8 mouse cellular contexts compared by ENCODE assay signal in genomic region chr16:94236226-94237129, GRCm38 (mm10).
DNase-seq lines count a peak whose midpoint lies in the region; ATAC-seq and TF ChIP-seq lines count a peak whose summit lies in the region.

No protein-coding gene starts in this region.

- H3K4me1 ChIP-seq in forebrain, embryonic 16.5 days (replicated peaks; ENCODE audit: control insufficient read depth, insufficient read depth, low read length) = peaks cover 5% of the 10 kb centered on the region
- H3K4me1 ChIP-seq in liver, embryonic 16.5 days (ENCODE audit: control insufficient read depth, low read depth, low read length) = peaks cover 17% of the 10 kb centered on the region
- H3K4me1 ChIP-seq in cerebellum, adult 2 months (ENCODE audit: control insufficient read depth, insufficient read depth, low read length) = 0 out of 2 replicates have a peak, but pooled peaks cover 2% of the 10 kb centered on the region

- peak overlapping the region; percentile 27 for H3K4me2 ChIP-seq in forebrain, embryonic 16.5 days (ENCODE audit: low read length)
- no peak overlapping the region for H3K4me2 ChIP-seq in liver, embryonic 16.5 days (ENCODE audit: low read depth, low read length)

- 0 out of 2 replicates have a peak overlapping the region, but pooled peaks have one; percentile 29 for H3K9ac ChIP-seq in forebrain, embryonic 16.5 days (replicated peaks; ENCODE audit: low read depth, low read length)
- no peak overlapping the region for H3K9ac ChIP-seq in liver, embryonic 16.5 days (ENCODE audit: low read depth, low read length)

- ATAC-seq in activated CD4-positive, CD25-positive, alpha-beta regulatory T cell, adult 4 months = peak; percentile 79
- ATAC-seq in forebrain, embryonic 16.5 days = no peak
- peak; percentile 19; the same call in 1 of the 2 replicates for ATAC-seq in liver, embryonic 16.5 days (ENCODE audit: low read depth)
- ATAC-seq in megakaryocyte, adult 5-6 weeks (ENCODE audit: poor library complexity, severe bottlenecking) = no peak

- H3K27me3 ChIP-seq in forebrain, embryonic 16.5 days (replicated peaks; ENCODE audit: control insufficient read depth, insufficient read depth, low read length) = no peaks in the 10 kb centered on the region
- no peaks in the 10 kb centered on the region for H3K27me3 ChIP-seq in liver, embryonic 16.5 days (ENCODE audit: control insufficient read depth, insufficient read depth, low read depth, low read length)
- no peaks in the 10 kb centered on the region for H3K27me3 ChIP-seq in cerebellum, adult 2 months (ENCODE audit: control insufficient read depth, insufficient read depth, low read length)

- no peak for TF ChIP-seq CTCF in cerebellum, adult 2 months (IDR thresholded peaks at IDR 0.05; ENCODE audit: borderline replicate concordance, insufficient read depth, low read depth, low read length)

- no peak for TF ChIP-seq POLR2A in cerebellum, adult 2 months (IDR thresholded peaks at IDR 0.05; ENCODE audit: borderline replicate concordance, insufficient read depth, low read length)

- DNase-seq in CD4-positive, CD25-positive, alpha-beta regulatory T cell, adult 2 months (ENCODE audit: low read depth, low spot score) = peak; percentile 91
- DNase-seq in thymus, adult 18-20 months = no peak
- no peak for DNase-seq in cerebellum, adult 2 months
- DNase-seq in urinary bladder, postnatal 4 days (ENCODE audit: low spot score in 2 of 2) = no peak

- H3K36me3 ChIP-seq in forebrain, embryonic 16.5 days (ENCODE audit: control insufficient read depth, insufficient read depth) = no peaks in the 10 kb centered on the region
- no peaks in the 10 kb centered on the region for H3K36me3 ChIP-seq in liver, embryonic 16.5 days (ENCODE audit: control insufficient read depth, insufficient read depth)

- no peaks in the 10 kb centered on the region for H3K9me3 ChIP-seq in forebrain, embryonic 16.5 days (ENCODE audit: control insufficient read depth, low read length)
- H3K9me3 ChIP-seq in liver, embryonic 16.5 days (replicated peaks; ENCODE audit: control insufficient read depth, low read length) = no peaks in the 10 kb centered on the region

- no peak overlapping the region for H3K4me3 ChIP-seq in forebrain, embryonic 16.5 days (replicated peaks; ENCODE audit: low read length)
- H3K4me3 ChIP-seq in liver, embryonic 16.5 days (ENCODE audit: low read depth, low read length) = no peak overlapping the region
- H3K4me3 ChIP-seq in cerebellum, adult 2 months (replicated peaks; ENCODE audit: insufficient read depth, low read depth, low read length) = no peak overlapping the region

- 36% methylated on average over 16 of the region's 16 CpGs for WGBS in forebrain, embryonic 16.5 days
- 63% methylated on average over 16 of the region's 16 CpGs for WGBS in liver, embryonic 16.5 days (ENCODE audit: insufficient replicate concordance)
- 55% methylated on average over 16 of the region's 16 CpGs for WGBS in cerebellum, adult 2 months

- H3K27ac ChIP-seq in forebrain, embryonic 16.5 days (ENCODE audit: low read length) = no peak overlapping the region
- no peak overlapping the region for H3K27ac ChIP-seq in liver, embryonic 16.5 days (ENCODE audit: low read length)
- H3K27ac ChIP-seq in cerebellum, adult 2 months (ENCODE audit: insufficient read depth, low read length) = no peak overlapping the region

Comparison
In these comparisons a context has a peak if more than half of its experiments do, and no peak if none do; other contexts are left out.
1. ATAC-seq: peak in activated CD4-positive, CD25-positive, alpha-beta regulatory T cell, adult 4 months (single experiment) and liver, embryonic 16.5 days (single experiment); none in forebrain, embryonic 16.5 days (single experiment) and megakaryocyte, adult 5-6 weeks (single experiment).